Mouse (Mus musculus) gastrocnemius, postnatal 4 days (tissue): ENCODE data around the gene Opn4. TPM values are rescaled to one million over a fixed set of nuclear protein-coding genes. Genes with fewer than 3 reads are reported as not detected.
A peak's percentile ranks its signal among the peaks of the same experiment; 100 is the strongest.

Source experiments
- DNase-seq, 2 experiments: peaks; one replicate each; pipeline ENCODE4 v3.0.0; 2021 to 2022; ENCODE audit warnings: low spot score in 2 of 2, mixed read lengths in 2 of 2
- long read RNA-seq, 2 experiments: library from polyadenylated mRNA; stranded (forward); transcript quantifications; one replicate each; pipeline ENCODE4 v2.0.0; 2021
- total RNA-seq, 2 experiments: library from RNA; stranded (reverse); gene quantifications; 2 replicates each; pipeline ENCODE4 v1.2.3; 2021

Gene Opn4
- under 1 TPM; 0.13 to 0.20 TPM for total RNA-seq
- long read RNA-seq, experiment 1 = 0 reads
- long read RNA-seq, experiment 2, partial matches to known transcripts = 1 of 2 reads
- long read RNA-seq, experiment 2, other reads (novel, unspliced or antisense) = 1 of 2 reads

DNA sequence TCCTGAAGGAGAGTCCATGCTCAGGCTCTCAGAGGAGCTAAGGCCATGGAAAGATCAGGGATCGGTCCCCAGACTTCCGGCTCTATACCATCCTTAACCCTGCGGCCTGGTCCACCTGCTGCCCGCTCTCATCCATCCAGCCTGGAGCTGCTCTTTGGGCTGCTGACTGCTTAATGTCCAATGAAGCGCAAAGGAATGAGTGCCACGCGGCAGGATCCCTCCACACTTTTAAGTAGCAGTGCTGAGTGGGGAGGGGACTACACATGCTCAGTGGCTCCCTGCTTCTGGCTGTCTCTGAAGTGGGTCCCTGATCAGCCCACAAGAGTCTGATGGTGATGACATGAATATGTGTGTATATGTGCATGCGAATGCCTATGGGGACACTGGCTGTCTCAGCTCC lies at the start of gene Opn4:
Opn4 (minus strand) TSS at position 202 of the 400 bp plus-strand sequence.
- DNase-seq = no peak

DNA sequence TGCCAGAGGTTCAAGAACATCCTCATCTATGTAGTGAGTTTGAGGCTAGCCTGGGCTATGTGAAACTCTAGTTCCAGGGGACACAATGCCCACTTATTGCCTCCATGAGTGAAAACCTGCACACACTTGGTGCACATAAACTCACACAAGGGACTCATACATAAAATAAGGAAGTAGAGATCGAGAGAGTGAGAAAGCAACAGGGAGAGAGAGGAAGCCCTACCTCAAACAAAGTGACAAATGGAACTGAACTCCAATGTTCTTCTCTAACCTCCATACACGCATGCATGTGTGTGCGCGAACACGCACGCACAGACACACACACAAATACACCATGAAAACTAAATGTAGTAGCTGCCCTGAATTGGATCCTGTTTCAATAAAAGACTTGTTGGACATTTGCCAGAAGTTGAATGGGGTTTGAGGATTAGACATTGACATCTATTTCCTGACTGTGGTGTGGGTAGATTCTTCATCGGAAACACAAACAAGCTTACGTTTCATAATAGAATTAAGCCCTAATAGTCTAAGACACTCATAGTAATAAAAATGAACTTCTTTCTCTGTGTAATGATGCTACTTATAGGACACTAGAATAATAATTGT lies 48.0 kb upstream of the Opn4 start:
- DNase-seq = no peak

DNA sequence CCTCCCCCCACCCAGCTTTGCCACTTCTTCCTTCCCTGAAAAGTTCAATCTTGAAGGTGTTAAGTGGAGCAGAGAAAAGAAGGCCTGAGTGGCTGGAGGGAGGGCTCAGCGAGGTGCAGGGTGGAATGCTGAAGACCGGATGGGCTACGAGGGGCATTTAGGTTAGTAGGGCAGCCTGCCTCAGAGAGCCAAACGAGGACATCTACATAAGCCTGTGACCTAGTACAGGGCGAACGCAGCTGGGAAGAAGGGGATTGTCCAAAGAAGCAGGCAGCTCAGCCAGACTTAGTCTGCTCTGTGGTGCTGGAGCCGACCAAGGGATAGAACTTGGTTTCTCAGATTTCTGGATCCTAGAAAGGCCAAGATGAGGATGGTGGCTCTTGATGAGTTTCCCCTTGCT lies 44.2 kb upstream of the Opn4 start:
- no peak for DNase-seq

DNA sequence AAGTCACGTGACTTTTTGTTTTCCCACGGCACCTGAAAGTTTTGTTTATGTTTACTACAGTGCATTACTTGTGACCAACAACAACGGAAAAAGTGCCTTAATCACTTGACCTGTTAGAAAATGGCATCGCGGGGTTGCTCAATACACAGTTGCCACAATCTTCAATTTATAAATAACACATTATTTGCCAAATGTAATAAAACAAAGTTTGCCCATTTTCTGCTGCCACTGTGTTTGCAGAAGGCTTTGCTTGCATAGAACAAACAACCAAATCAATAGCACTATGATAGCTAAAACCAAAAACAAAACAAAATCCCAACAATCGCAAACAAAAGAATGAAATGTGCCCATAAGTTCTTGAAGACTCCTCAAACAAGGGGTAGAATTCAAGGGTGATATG lies 35.8 kb upstream of the Opn4 start:
- DNase-seq = no peak

DNA sequence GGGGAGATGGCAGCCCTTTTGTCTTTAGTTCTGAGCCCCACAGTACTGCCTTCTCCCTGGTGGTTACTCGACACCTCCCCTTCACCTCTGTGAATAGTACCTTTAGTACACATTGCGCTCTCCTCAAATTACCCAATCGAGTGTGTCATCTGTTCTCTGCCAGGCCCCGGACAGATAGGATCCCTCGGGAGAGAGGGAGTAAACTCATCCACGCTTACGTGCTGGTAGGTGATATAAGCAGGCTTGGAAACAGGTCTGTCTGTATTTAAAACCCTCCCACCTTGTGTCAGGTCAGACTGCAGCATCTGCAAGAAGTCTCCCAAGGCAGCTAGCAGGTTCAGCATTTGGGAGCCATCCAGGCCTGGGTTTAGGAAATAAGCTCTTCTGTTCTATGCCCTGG lies 35.2 kb upstream of the Opn4 start:
- DNase-seq = no peak

DNA sequence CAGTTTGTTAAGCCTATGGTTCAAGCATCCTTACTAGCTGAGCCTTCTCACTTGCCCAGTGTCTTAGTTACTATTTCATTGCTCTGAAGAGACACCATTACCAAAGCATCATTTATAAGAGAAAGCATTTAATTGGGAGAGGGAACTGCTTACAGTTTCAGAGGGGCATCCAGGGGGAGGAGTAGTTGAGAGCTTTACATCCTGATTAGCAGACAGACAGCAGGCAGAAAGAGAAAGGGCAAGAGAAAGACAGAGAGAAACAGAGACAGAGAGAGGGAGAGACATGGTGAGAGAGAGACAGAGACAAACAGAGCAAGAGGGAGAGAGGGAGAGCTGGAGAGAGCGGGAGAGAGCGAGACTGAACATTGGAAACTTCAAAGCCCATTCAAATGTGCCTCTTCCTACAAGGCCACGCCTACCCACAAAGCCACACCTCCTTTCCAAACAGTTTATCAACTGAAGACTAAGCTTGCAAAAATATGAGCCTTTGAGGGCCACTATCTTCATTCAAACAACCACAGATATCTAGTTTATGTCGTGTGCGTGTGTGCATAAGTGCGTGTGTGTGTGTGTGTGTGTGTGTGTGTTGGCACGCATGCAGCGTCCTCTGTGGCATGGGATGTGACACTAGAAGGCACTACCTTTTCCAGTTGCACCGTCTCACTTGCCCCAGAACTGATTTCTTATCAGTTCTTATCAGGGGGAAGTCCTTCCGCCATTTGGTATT lies 32.9 kb upstream of the Opn4 start:
- DNase-seq = no peak

DNA sequence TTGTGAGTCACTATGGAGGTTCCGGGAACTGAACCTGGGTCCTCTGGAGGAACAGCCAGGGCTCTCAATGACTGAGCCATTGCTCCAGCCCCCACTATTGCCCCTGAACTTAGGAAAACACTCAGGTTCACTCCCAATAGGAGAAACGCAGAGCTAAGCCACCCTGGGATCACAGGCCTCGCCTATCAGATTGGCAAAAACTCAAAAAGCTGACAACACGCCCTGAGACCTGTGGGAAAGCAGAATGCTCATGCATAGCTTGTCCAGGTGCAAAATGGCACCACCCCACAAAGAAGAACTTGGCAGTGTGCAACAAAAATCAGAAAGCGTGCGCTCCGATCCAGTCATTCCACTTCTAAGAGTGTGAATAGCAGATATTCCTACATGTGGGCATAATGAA lies 26.9 kb upstream of the Opn4 start:
- no peak for DNase-seq

DNA sequence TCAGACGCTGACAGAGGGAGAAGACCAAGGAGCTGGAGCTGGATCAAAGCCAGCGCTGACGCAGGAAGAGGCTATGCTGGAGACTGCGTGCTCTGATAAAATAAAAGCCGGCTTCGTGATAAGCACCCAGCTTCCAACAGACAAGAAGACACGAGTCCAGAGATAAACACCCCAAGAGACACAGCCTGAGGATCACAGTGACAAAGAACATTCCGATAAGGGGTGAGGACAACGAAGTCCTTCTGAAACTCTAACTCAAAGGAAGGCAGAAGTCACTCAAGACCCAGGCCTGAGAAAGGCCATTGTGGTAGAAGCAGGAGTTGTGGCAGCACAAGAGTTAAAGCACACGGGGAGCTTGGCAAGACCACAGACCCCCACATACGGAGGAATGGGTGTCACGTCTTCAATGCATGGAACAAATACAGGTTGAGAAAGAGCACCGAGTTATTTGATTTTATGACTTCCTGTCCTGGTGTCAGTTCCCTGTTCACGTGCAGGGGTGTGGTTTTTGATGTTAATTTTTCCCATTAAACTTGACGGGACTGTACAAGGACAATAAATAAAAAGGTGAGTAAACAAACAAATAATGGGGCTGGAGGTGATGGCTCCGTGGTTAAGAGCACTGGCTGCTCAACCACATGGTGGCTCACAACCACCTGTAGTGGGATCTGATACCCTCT lies 23.7 kb upstream of the Opn4 start:
- no peak for DNase-seq

DNA sequence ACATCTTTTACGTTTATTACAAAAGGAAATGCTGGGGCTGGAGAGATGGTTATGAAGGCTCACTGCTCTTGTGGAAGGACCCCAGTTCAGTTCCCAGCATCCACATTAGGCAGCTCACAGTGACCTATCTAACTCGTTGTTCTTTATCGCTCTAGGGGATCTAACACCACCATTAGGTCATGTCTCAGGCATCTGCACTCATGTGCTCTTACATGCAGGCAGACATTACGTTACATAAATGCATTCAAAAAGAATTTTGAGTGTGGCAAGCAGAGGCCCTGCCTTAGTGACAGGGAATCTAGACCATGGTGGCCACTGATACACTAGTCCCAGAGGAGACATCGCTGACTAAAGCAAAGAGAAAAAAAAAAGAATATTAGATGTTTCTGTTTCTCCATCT lies 23.1 kb upstream of the Opn4 start:
- DNase-seq = no peak

DNA sequence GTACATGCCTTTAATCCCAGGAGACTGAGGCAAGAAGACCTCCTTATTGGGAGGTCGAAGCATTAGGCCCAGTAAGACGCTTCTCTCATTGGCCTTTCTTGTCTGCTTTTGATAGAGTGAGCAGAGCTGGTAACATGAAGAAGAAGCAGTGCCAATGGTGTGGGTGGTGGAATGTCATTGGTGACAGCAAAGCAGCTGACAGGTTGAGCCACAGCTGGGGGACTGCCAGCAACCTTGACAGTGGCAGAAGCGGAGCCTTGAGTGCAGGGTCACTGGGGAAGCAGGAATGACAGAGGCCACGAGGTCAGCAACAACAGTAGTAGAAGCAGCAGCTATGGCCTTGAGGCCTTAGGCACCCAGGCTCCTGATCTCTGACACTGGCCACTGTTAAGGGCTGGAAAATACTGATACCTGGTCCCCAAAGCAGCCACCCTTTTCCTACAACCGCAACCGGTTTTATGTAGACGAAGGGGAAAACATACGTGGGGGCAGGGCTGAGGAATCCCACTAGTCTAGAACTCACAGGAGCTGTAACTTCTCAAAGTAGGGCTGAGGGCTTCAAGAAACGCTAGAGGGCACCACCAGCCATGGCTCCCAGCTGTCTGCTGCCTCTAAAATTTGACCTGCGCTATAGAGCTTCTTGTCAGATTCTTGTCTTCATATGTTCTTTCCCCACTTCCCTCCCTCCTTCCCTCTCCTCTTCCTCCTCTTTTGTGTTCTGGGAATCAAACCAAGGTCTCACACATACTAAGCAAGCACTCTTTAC lies 20.9 kb upstream of the Opn4 start:
- no peak for DNase-seq

DNA sequence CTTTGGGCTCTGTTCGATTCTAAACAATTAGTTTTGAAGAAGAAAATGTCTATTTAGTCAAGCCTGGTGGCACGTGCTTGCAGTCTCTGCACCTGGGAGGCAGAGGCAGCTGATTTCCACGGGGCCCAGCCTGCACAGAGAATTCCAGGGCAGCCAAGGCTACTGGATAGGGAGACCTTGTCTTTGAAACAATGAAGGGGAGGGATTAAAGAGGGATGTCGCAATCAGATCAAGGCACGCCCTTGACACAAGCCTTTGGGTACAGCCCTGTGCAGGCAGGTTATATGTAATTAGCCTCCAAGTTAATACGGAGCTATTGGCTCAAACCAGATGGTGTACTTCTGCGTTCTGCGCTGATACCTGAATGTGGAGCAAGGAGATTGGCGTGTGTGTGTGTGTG lies 18.9 kb upstream of the Opn4 start:
- no peak for DNase-seq

DNA sequence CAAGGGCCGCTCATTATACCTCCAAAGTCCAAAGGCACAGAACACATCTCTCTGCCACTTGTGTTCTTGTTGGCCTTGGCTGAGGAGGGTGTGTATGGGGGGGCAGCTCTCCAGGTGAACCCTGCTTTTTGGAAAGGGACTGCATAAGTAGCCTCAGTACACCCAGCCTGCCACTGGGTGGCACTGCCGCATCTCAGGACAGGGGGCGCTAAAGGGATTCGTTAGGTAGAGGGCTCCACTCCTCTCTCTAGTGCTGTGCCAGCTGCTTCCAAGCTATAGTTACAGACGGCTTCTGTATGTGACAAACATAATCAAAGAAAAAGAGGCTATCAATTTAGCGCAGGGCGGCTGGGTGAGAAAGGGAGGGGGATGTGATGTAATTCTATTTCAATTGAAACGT lies 16.9 kb upstream of the Opn4 start:
- peak; percentile 54 to 77 for DNase-seq

DNA sequence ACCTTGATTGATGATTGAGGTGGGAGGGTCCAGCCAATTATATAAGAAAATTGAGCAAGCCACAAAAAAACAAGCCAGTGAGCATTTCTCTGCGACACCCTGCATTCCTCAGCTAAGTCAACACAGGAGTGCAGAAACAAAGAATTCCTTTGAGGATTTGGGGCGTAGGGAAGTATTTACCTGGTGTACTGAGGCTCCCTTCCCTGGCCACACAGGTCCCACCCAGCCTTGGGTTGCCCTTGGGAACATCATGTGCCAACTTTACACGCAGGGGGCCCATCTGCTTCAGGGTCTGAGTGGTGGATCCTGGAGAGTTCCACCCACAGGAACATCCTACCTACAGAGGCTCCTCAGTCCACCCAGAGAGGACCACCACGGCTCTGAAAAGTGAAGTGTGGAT lies 15.7 kb upstream of the Opn4 start:
- DNase-seq = no peak

DNA sequence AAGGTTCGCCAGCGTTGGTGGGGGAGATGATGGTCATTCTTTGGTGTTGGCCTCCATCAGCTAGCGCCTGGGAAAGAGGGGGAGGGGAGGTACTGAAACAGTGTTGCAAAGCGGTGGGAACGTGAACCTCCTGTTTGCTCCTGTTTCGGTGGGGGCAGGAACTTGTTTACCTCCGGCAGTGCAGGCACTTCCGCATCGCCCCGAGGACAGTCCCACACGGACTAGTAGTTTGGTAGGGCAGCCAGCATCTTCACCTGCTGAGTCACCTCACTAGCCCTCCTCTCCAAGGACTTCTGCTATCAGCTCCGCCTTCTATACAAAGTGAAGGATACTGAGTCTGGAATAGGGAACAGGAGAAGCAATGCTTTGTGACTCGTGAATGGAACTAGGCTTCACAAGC lies 15.1 kb upstream of the Opn4 start:
- DNase-seq = no peak

DNA sequence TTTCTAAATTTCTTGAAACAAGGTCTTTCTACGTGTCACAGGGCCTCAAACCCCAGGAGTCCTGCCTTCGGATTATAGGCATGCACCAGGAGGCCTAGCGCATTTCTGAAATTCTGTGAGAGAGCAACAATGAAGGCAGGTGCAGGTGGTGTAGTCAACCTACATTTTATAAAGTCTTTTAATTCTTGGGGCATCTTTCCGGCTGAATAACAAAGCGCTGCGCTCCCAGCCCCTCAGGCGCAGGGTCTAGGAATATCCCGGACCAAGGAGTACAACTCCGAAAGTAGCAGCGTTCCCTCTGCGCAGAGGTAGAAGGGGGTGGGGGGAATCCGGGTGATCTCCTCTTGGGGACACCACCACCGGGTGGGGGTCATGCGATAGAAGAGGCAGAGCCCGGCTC lies 14.6 kb upstream of the Opn4 start:
- DNase-seq = no peak

DNA sequence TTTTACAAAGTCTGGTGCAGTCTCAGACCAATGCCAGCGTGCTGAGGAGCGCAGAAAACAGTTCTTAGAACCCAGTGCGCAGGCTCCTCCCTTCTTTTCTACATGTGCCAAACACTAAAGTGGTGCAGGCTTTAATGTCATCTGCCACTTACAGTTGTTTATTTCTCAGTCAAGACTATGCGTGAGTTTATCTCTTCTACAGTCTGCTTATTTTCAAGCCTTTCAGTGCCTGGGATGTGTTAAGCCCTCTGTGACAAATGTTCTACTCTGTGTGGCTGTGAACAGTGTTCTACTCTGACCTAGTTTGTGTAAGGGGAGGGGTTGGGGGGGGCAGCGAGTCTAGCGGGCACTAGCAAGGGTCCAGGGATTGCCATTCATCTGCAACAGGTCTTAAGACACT lies 13.6 kb upstream of the Opn4 start:
- DNase-seq = no peak

DNA sequence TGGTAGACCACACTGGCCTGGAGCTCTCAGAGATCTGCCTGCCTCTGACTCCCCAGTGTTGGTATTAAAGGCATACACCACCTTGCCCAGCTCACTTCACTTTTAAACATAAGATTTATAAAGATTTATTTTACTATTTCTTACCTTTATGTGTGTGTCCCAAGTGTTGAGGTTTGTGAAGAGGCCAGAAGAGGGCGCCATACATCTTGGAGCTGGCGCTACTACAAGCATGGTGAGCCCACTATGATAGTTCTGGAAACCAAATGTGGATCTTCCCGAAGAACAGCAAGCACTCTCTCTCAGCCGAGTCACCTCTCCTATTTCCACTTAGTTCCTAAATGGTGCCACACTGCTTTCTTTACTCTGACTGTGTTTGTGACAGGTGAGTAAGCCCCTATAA lies 12.3 kb upstream of the Opn4 start:
- DNase-seq = no peak

DNA sequence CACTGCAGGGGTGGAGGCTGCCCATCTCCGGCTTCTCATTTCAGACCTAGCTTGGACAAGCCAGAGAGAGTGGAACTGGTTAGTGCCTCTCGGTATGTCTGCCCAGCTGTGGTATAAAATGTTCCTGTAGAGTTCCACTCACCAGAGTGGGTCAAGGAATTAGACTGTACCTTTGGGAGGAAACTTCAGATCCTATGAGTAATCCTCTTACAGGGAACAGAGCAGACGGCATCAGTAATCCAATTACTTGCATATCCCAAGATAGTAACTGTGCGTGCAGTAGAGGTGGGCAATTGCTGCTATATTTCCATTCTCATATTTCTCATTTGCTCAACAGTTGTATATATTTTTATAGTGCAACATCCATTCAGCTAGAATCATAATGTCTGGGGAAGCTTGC lies 11.6 kb upstream of the Opn4 start:
- no peak for DNase-seq

DNA sequence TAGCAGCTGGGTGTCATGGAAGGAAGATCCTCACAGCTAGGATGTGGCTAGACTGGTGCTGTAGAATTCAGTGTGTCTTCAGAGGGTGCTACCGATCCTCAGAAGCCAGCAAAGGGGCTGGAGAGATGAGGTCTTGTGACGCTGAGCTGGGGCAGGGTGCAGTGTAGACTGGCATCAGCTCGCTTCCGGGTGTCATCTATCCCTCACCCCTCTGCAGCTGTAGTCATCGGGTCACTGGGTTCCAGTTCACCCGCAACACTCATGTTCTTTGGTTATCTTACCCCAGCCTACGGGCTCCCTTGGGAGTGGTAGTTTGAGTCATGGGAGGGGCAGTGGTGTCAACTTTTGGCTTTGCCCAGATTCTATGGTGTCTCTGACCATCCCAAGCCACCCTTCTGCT lies 2.0 kb upstream of the Opn4 start:
- DNase-seq = no peak

DNA sequence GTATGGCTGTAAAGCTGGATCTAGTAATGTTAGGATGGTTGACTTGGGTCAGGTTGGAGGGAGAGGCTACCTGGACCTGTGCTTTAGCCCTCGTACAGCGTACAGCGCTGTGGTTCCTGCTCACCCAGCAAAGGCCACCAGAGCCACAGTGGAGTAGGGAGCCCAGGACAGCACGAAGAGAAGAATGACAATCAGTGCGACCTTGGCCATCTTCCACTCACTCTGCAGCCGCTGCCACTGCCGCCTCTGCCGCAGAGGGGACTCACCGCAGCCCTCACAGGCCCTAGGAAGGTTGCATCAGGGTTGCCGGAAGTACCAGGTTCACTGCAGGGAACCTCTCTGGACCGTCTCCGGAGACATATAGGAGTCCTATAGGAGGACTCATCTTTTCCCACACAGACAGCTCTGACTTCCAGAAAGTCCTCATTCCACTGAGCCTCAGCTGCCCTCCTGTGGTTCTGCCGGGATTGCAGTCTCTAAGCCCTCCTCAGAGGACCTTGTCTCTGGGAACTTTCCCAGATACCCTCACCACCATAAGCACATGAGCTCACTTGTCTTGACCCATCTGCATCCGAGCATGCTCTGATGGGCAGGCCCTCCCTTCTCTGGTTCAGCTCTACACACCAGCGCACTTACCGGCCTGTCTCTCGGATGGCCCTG lies 4.2 kb downstream of the Opn4 start:
- DNase-seq = no peak
